In genomic region chr11:12396196-12396595, GRCm38 (mm10) we compare ENCODE assay signal across 24 mouse cellular contexts.
DNase-seq lines count a peak whose midpoint lies in the region; ATAC-seq lines count a peak whose summit lies in the region.
"Had no signal": no experiment of that assay in that cellular context is flagged by ENCODE, and none has a peak within 500 bp of the region (broad histone marks: within the 10 kb centered on the region; RNA-seq: fewer than 3 reads in every experiment).

No protein-coding gene starts in this region.

- no peaks in the 10 kb centered on the region for H3K9me3 ChIP-seq in heart, embryonic 10.5 days
- H3K9me3 ChIP-seq in midbrain, embryonic 11.5 days (ENCODE audit: control insufficient read depth, low read length): no peaks in the 10 kb centered on the region
- no peaks in the 10 kb centered on the region for H3K9me3 ChIP-seq in midbrain, embryonic 14.5 days (ENCODE audit: control insufficient read depth, low read length)
- H3K9me3 ChIP-seq in embryonic facial prominence, embryonic 10.5 days: no peaks in the 10 kb centered on the region
- H3K9me3 ChIP-seq: embryonic facial prominence, embryonic 13.5 days; forebrain, embryonic 10.5 days; liver, embryonic 13.5 days; lung, embryonic 15.5 days; midbrain, embryonic 10.5 days; neural tube, embryonic 12.5 days had no signal

- peaks cover 28% of the 10 kb centered on the region for H3K4me1 ChIP-seq in heart, embryonic 10.5 days
- no peaks in the 10 kb centered on the region for H3K4me1 ChIP-seq in midbrain, embryonic 11.5 days (ENCODE audit: control insufficient read depth, insufficient read depth, low read length)
- no peaks in the 10 kb centered on the region for H3K4me1 ChIP-seq in midbrain, embryonic 14.5 days (ENCODE audit: control insufficient read depth, insufficient read depth, low read length)
- peaks cover 8% of the 10 kb centered on the region for H3K4me1 ChIP-seq in embryonic facial prominence, embryonic 10.5 days
- H3K4me1 ChIP-seq: liver, embryonic 13.5 days; lung, embryonic 15.5 days; neural tube, embryonic 12.5 days had no signal

- no peak for ATAC-seq in midbrain, embryonic 11.5 days (ENCODE audit: low FRiP score)
- ATAC-seq in midbrain, embryonic 14.5 days (ENCODE audit: low FRiP score, low TSS enrichment): no peak

- H3K27ac ChIP-seq in heart, embryonic 10.5 days: peak overlapping the region; percentile 64
- no peak overlapping the region for H3K27ac ChIP-seq in midbrain, embryonic 11.5 days (ENCODE audit: low read depth, low read length)
- H3K27ac ChIP-seq in midbrain, embryonic 14.5 days (replicated peaks; ENCODE audit: low read depth, low read length): no peak overlapping the region
- peak overlapping the region; percentile 35; the same call in 1 of the 2 replicates for H3K27ac ChIP-seq in embryonic facial prominence, embryonic 10.5 days (replicated peaks)
- H3K27ac ChIP-seq: embryonic facial prominence, embryonic 13.5 days; forebrain, embryonic 10.5 days; hindbrain, embryonic 14.5 days; liver, embryonic 13.5 days; lung, embryonic 15.5 days; macrophage; midbrain, embryonic 10.5 days; neural tube, embryonic 12.5 days had no signal

- no peaks in the 10 kb centered on the region for H3K27me3 ChIP-seq in heart, embryonic 10.5 days (ENCODE audit: insufficient read depth, poor library complexity, severe bottlenecking)
- no peaks in the 10 kb centered on the region for H3K27me3 ChIP-seq in midbrain, embryonic 11.5 days (ENCODE audit: control insufficient read depth, insufficient read depth, low read length)
- no peaks in the 10 kb centered on the region for H3K27me3 ChIP-seq in midbrain, embryonic 14.5 days (ENCODE audit: control insufficient read depth, insufficient read depth, low read length)
- H3K27me3 ChIP-seq in embryonic facial prominence, embryonic 10.5 days (replicated peaks; ENCODE audit: low read depth, poor library complexity, severe bottlenecking): no peaks in the 10 kb centered on the region
- H3K27me3 ChIP-seq: embryonic facial prominence, embryonic 13.5 days; liver, embryonic 13.5 days; lung, embryonic 15.5 days; neural tube, embryonic 12.5 days had no signal

- H3K4me3 ChIP-seq in heart, embryonic 10.5 days: no peak overlapping the region
- no peak overlapping the region for H3K4me3 ChIP-seq in midbrain, embryonic 11.5 days (ENCODE audit: low read depth, low read length)
- no peak overlapping the region for H3K4me3 ChIP-seq in midbrain, embryonic 14.5 days (replicated peaks; ENCODE audit: low read depth, low read length)
- H3K4me3 ChIP-seq in embryonic facial prominence, embryonic 10.5 days: no peak overlapping the region
- H3K4me3 ChIP-seq: embryonic facial prominence, embryonic 13.5 days; forebrain, embryonic 10.5 days; liver, embryonic 13.5 days; lung, embryonic 15.5 days; midbrain, embryonic 10.5 days; neural tube, embryonic 12.5 days had no signal

- no peak for DNase-seq in heart, embryonic 10.5 days (ENCODE audit: low spot score)
- no peak for DNase-seq in heart, postnatal 25 days (ENCODE audit: low spot score)
- DNase-seq in midbrain, embryonic 11.5 days (ENCODE audit: low spot score, missing footprints): peak; percentile 62
- no peak for DNase-seq in midbrain, embryonic 14.5 days
- DNase-seq in embryonic facial prominence, embryonic 10.5 days (ENCODE audit: low spot score): no peak
- peak; percentile 57 for DNase-seq in skeletal muscle tissue, adult 2 months (ENCODE audit: low read depth, low spot score)
- DNase-seq in right cerebral cortex, postnatal 4 days: no peak
- DNase-seq in thymus, postnatal 0 days (ENCODE audit: low spot score): no peak
- DNase-seq: cerebellum, adult 18-20 months; cerebellum, postnatal 25 days; kidney, adult 8-10 months; kidney, postnatal 25 days; left cerebral cortex, postnatal 4 days; liver, embryonic 13.5 days; right cerebral cortex, adult 18-20 months; spleen, adult 18-20 months; thymus, postnatal 36 days had no signal

- intact Hi-C loops in heart, postnatal 25 days (cut with DNase I): no loop called here

- H3K36me3 ChIP-seq in heart, embryonic 10.5 days: no peaks in the 10 kb centered on the region
- H3K36me3 ChIP-seq in midbrain, embryonic 11.5 days (ENCODE audit: control insufficient read depth, insufficient read depth, low read length): no peaks in the 10 kb centered on the region
- no peaks in the 10 kb centered on the region for H3K36me3 ChIP-seq in midbrain, embryonic 14.5 days (ENCODE audit: control insufficient read depth, insufficient read depth, low read length)
- no peaks in the 10 kb centered on the region for H3K36me3 ChIP-seq in embryonic facial prominence, embryonic 10.5 days (replicated peaks)
- H3K36me3 ChIP-seq: embryonic facial prominence, embryonic 13.5 days; forebrain, embryonic 10.5 days; liver, embryonic 13.5 days; lung, embryonic 15.5 days; midbrain, embryonic 10.5 days; neural tube, embryonic 12.5 days had no signal

- H3K4me2 ChIP-seq in midbrain, embryonic 11.5 days: no peak overlapping the region
- H3K4me2 ChIP-seq in midbrain, embryonic 14.5 days (ENCODE audit: low read length): no peak overlapping the region
- H3K4me2 ChIP-seq: embryonic facial prominence, embryonic 13.5 days; hindbrain, embryonic 14.5 days; liver, embryonic 13.5 days; lung, embryonic 15.5 days; neural tube, embryonic 12.5 days had no signal

- no peak overlapping the region for H3K9ac ChIP-seq in midbrain, embryonic 11.5 days (ENCODE audit: low read length)
- H3K9ac ChIP-seq in midbrain, embryonic 14.5 days (replicated peaks; ENCODE audit: low read length): no peak overlapping the region
- H3K9ac ChIP-seq: embryonic facial prominence, embryonic 13.5 days; hindbrain, embryonic 14.5 days; liver, embryonic 13.5 days; lung, embryonic 15.5 days; neural tube, embryonic 12.5 days had no signal

Comparison
In these comparisons a context has a peak if more than half of its experiments do, and no peak if none do; other contexts are left out.
1. DNase-seq: peak in midbrain, embryonic 11.5 days (single experiment) and skeletal muscle tissue, adult 2 months (single experiment); none in heart, embryonic 10.5 days (single experiment), heart, postnatal 25 days (single experiment), midbrain, embryonic 14.5 days (single experiment), embryonic facial prominence, embryonic 10.5 days (single experiment), right cerebral cortex, postnatal 4 days (single experiment) and thymus, postnatal 0 days (single experiment).
2. H3K27ac ChIP-seq: peak in heart, embryonic 10.5 days (single experiment) and embryonic facial prominence, embryonic 10.5 days (single experiment); none in midbrain, embryonic 11.5 days (single experiment) and midbrain, embryonic 14.5 days (single experiment).